Mouse (Mus musculus) midbrain, embryonic 10.5 days (tissue): ENCODE data around the gene Mef2d. TPM values are rescaled to one million over a fixed set of nuclear protein-coding genes. Genes with fewer than 3 reads are reported as not detected.
A peak's percentile ranks its signal among the peaks of the same experiment; 100 is the strongest.

ENCODE experiments used
- DNase-seq: peaks from one replicate; pipeline ENCODE4 v3.0.0-alpha.2; 2017; ENCODE audit warnings: low spot score
- H3K27ac ChIP-seq: fragments of 300-500 bp; sonication (generic); replicated peaks from 2 replicates; pipeline ENCODE4 v1.5.1; 2016; ENCODE audit warnings: mild to moderate bottlenecking
- H3K27me3 ChIP-seq: fragments of 300-500 bp; sonication (generic); 2 replicates; pipeline ENCODE4 v1.6.1; 2016; ENCODE audit warnings: low read depth, mild to moderate bottlenecking; ENCODE audit not compliant: poor library complexity, severe bottlenecking
- H3K36me3 ChIP-seq: fragments of 300-500 bp; sonication (generic); 2 replicates; pipeline ENCODE4 v1.6.1; 2016; ENCODE audit warnings: mild to moderate bottlenecking, moderate library complexity
- H3K4me1 ChIP-seq: fragments of 300-500 bp; sonication (generic); 2 replicates; pipeline ENCODE4 v1.6.1; 2016
- H3K4me3 ChIP-seq: fragments of 300-500 bp; sonication (generic); 2 replicates; pipeline ENCODE4 v1.5.1; 2016; ENCODE audit warnings: mild to moderate bottlenecking, moderate library complexity
- H3K9me3 ChIP-seq: fragments of 300-500 bp; sonication (generic); replicated peaks from 2 replicates; pipeline ENCODE4 v1.6.1; 2016; ENCODE audit warnings: mild to moderate bottlenecking
- WGBS: fragments of 180-500 bp; shearing (Covaris S2); methylation state at CpG from one replicate; pipeline ENCODE4 v1.1.7; 2016; 5-methylcytosine and 5-hydroxymethylcytosine counted together
- polyA plus RNA-seq: library from polyadenylated mRNA; unstranded; fragments of >200 nt; fragmentation: Nextera tagmentation; extraction: Ambion mirVana; gene quantifications from 2 replicates; pipeline ENCODE4 v1.2.1, GENCODE M21; 2016

Gene Mef2d
- polyA plus RNA-seq, 1 experiment from 2014 or later = 8.2 TPM

DNA sequence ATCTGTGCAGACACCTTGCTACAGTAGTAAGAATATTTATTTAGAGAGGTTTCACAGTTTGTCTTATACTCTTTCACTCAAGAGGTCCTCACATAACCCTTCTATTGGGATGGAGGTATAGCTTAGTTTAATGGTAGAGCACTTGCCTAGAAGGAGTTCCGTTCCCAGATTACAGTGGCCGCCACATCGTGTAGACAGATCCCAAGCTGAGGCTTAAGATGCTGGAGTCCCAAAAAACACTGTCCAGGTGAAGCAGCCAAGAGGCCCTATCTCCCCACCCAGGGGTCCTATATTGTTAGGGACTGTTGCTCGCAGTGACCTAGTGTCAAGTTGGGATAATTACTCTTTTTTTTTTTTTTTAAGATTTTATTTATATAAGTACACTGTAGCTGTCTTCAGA, 36.8 kb downstream of the Mef2d start:
- Histone ChIP-seq H3K4me3 (no peak overlapping the region), H3K27me3 (peaks cover 35% of the 10 kb centered on the region), H3K4me1 (peaks cover 10% of the 10 kb centered on the region), H3K36me3 (peaks cover 4% of the 10 kb centered on the region), H3K27ac (no peak overlapping the region), H3K9me3 (no peaks in the 10 kb centered on the region)
- 89% methylated on average over 4 of the region's 4 CpGs for WGBS
- no peak for DNase-seq

DNA sequence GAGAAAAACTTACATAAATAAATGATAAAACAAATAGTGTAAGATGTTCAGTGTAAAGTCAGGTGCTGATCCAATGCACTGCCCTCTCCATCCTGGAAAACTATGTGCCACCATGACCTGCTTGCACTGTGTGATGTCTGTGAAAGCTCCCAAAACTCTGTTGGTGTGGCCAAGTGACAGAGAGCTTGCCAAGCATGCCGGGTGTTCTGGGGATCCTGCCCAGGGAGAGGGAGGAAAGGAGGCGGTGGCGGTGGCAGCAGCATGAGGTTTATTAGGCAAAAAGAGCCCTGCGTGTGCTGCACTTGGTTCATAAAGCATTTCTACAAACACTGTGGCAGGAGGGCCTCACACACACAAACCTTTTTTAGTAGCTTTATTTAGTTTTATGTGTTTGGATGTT, 39.2 kb downstream of the Mef2d start:
- Histone ChIP-seq H3K27ac (no peak overlapping the region), H3K4me3 (no peak overlapping the region), H3K9me3 (no peaks in the 10 kb centered on the region), H3K4me1 (peaks cover 10% of the 10 kb centered on the region), H3K36me3 (no peaks in the 10 kb centered on the region), H3K27me3 (peaks cover 48% of the 10 kb centered on the region)
- DNase-seq = no peak
- 71% methylated on average over 4 of the region's 4 CpGs for WGBS

DNA sequence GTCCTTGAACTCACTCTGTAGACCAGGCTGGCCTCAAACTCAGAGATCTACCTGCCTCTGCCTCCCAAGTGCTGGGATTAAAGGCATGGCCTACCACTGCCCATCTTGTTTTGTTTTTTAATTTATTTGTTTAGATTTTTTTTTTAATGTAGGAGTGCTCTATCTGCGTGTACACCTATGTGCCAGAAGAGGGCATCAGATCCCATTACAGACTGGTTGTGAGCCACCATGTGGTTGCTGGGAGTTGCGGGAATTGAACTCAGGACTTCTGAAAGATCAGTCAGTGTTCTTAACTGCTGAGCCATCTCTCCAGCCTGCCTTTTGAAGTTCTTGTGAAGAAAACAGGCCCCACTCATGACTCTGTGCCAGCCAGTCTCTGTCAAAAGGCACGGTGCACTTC, 44.3 kb downstream of the Mef2d start:
- Histone ChIP-seq H3K27me3 (peaks cover 83% of the 10 kb centered on the region), H3K4me1 (no peaks in the 10 kb centered on the region), H3K36me3 (no peaks in the 10 kb centered on the region), H3K4me3 (no peak overlapping the region), H3K9me3 (no peaks in the 10 kb centered on the region), H3K27ac (no peak overlapping the region)
- no peak for DNase-seq
- WGBS = 75% methylated on average over 3 of the region's 3 CpGs

DNA sequence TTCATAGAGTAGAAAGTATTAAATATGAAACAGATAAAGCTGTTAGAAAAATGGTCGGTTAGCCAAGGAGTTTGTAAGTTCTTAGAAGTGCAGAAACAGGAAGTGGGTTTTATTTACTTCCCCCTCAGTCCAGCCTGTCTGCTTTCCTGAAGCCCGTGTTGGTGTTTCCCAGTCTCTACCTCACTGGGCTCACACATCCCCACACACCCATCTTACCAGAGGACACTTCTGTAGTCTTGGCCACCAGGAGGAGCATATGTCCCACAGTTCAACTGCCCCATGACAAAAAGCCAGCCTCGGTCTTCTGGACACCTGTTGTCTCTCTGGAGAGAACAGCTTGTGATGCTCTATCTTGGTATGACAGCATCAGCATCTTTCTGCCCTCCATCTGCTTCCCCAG, 49.0 kb downstream of the Mef2d start:
- no peak for DNase-seq
- H3K4me1 ChIP-seq = no peaks in the 10 kb centered on the region
- no peaks in the 10 kb centered on the region for H3K36me3 ChIP-seq
- no peak overlapping the region for H3K27ac ChIP-seq
- no peak overlapping the region for H3K4me3 ChIP-seq
- peaks cover 94% of the 10 kb centered on the region for H3K27me3 ChIP-seq
- peaks cover 12% of the 10 kb centered on the region for H3K9me3 ChIP-seq
- WGBS = 34% methylated on average over 3 of the region's 3 CpGs

DNA sequence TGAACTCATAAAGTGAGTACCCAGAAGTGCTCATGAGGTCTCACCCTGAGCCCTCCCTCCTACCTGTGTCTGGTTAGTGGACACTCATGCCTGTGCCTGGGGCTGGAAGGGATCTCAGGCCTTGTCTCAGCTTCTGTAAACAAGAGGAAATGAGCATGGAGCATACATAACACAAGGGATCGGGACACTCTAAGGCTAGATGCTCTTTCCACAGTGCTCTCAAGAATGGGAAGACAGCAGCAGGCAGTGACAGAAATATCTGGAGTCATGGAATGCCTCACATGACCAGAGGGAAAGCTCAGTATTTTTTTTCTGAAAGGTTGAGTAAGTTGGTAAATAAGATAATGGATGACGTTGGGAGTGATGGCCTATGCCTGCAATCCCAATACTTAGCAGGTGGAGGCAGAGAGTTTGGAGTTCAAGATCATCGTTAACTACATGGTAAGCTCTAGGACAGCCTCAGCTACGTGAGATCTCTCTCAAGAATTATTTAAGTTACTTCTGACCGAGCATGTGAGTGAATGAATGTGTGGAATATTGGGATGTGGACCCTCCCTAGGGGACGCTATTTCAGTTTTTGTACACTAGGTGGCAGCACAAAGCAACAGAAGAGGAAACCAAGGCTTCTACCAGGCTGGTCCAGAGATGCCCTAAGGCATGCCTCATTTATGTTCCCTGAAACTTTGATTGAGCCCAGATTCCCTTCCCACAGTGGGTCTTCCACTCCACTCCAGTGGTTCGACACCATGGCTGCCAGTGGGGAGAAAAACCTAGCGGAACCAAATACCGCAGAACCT, 49.8 kb downstream of the Mef2d start:
- 30% methylated on average over 9 of the region's 9 CpGs for WGBS
- Histone ChIP-seq H3K9me3 (peaks cover 12% of the 10 kb centered on the region), H3K4me3 (no peak overlapping the region), H3K4me1 (peaks cover 3% of the 10 kb centered on the region), H3K27ac (no peak overlapping the region), H3K36me3 (no peaks in the 10 kb centered on the region), H3K27me3 (peaks cover 98% of the 10 kb centered on the region)
- peak; percentile 51 for DNase-seq

DNA sequence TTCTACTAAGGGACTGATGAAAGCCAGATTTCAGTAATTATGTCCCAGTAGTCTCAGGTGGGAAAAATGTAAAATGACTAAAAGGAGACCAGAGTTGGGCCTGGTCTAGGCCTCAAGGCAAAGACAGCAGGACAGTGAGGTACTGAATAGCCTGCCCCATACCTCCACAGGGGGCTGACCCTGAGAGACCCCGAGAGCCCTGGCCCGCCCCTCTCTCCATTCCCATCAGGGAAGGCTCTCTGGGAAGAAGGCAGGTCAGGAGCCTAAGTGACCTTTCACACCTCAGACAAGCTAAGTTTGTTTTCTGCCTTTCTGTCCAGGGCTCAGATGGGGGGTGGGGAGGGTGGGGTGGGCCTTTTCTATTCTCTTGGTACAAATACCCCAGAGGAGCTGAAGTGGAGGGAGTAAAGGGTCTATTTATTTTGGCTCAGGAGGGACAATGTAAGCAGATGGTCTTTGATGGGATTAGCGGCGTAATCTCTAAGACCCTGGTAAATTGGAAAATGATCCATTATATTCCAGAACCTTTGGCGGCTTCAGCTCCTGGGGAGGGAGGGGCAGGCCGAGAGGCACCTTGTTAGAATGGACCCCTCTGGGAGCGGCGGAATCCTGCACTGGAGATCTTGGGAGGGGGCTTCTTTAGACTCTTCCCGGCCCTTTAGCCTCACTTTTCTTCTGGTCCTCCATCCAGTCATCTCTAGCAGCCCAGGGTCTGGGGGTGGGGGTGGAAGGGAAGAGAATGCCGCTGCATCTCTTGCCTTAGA, 55.8 kb downstream of the Mef2d start:
- H3K36me3 ChIP-seq = no peaks in the 10 kb centered on the region
- WGBS = 2% methylated on average over 10 of the region's 10 CpGs
- H3K4me1 ChIP-seq = peaks cover 36% of the 10 kb centered on the region
- peak overlapping the region; percentile 61 for H3K27ac ChIP-seq
- DNase-seq = peak; percentile 82
- H3K9me3 ChIP-seq = peaks cover 12% of the 10 kb centered on the region
- H3K27me3 ChIP-seq = peaks cover 100% of the 10 kb centered on the region
- peak overlapping the region; percentile 24; the same call in 1 of the 2 replicates for H3K4me3 ChIP-seq

DNA sequence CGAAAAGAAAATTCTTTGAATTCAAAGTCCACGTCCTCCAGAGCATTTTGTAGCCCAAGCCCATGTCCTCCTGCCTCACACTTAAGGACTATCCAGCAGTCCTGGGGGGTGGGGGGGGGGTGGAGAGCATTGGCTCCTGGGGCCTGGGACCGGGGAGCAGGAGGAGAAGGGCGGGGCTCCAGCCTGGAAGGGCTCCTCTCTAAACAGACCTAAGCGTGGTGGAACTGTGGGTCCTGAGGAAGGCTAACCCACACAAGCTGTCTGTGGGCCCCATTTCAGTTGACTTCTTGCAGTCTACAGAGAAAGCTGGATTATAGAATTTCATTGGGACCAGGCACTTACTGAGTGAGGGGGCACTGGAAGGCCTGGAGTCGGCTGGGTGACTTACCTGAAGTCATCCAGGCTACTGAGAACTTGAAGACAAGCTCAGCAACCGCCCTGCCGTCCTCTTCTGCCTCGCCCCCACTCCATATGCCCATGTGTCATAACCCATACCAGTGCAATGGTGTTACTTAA, 56.4 kb downstream of the Mef2d start:
- 2% methylated on average over 9 of the region's 9 CpGs for WGBS
- Histone ChIP-seq H3K27me3 (peaks cover 100% of the 10 kb centered on the region), H3K4me3 (peak overlapping the region; percentile 24; the same call in 1 of the 2 replicates), H3K9me3 (peaks cover 8% of the 10 kb centered on the region), H3K36me3 (no peaks in the 10 kb centered on the region), H3K4me1 (peaks cover 38% of the 10 kb centered on the region), H3K27ac (peak overlapping the region; percentile 61)
- DNase-seq = no peak

DNA sequence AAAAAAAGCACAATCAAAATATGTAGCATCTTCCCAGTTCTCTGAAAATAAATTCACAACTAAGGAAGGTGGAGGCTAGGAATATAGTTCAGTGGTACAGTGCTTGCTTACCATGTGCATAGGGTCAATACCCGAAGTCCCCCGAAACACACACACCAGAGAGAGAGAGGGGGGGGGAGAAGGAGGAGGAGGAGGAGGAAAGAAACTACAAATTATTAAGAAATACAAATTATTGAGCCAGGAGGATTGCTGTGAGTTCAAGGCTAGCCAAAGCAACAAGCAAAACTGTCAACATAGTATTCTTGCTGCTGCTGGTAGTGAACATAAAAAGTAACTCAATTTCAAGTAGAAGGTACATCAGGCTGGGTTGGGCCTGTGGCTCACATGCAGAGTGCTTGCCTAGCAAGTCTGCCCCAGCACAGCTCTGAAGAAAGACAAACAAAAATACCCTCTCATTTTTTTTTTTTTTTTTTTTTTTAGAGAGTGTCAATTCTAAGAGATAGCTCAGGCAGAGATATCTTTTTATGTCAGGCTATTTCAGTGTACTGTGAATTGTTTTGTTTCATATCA, 57.5 kb downstream of the Mef2d start:
- Histone ChIP-seq H3K27me3 (peaks cover 100% of the 10 kb centered on the region), H3K36me3 (no peaks in the 10 kb centered on the region), H3K27ac (no peak overlapping the region), H3K4me3 (no peak overlapping the region), H3K4me1 (peaks cover 43% of the 10 kb centered on the region), H3K9me3 (no peaks in the 10 kb centered on the region)
- DNase-seq = no peak
- WGBS = 22% methylated on average over 2 of the region's 2 CpGs

DNA sequence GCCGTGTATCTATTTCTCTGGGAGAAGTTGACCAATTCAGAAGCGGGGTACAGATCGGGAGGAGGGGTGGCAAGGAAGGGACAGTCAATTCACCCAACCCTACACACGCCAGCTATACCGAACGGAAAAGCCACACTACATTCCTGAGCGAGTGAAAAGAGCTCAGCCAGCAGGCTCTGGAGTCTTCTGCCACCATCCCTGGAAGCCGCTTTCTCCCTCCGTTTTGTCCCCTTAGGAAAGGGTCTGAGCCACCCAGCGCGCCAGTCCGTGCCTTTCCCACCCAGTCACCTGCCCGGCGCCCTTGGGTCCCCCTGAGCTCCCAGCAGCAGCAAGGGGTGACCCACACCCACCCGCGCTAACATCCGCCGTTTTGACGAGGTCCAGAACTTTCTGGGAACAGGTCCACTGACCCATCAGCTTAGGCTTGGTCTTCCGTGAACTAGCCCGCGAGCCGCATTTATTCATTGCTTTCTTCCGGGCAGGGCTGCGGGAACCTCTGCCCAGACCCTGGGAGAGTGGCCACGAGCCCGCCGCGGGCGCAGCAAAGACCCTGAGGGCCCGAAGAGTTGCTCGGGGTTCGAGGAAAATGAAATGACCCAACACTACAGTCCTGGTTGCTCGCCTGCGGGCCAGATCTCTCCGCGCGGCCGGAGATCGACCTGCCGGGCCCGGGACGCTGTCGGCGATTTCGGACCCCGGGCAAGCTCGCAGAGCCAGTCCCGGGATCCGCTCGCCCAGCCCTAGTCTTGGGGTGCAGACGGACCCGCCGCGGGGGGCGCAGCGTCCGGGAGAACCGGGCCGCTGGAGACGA, 58.2 kb downstream of the Mef2d start:
- Histone ChIP-seq H3K27me3 (peaks cover 100% of the 10 kb centered on the region), H3K9me3 (no peaks in the 10 kb centered on the region), H3K4me1 (peaks cover 49% of the 10 kb centered on the region), H3K4me3 (peak overlapping the region; percentile 44), H3K36me3 (no peaks in the 10 kb centered on the region), H3K27ac (peak overlapping the region; percentile 76)
- DNase-seq = peak; percentile 66
- WGBS = under 1% methylated on average over 61 of the region's 61 CpGs

DNA sequence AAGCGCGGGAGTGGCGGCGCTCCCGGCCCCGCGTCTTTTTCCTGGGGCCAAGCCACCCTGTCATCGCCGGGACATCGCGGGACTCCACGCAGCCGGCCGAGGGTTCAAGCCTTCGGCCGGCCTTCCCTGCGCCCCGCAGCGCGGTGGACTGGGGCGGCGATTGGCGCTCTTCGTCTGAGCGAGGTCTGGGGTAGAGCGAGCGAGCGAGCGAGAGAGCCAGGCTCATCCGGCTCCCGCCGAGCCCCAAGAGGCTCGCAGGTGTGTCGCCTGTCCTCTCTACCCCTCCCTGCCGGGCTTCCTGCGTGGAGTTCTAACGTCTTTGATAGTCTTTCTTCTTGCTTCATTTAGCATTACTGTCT, 58.8 kb downstream of the Mef2d start:
- DNase-seq = no peak
- H3K27ac ChIP-seq = peak overlapping the region; percentile 76
- H3K36me3 ChIP-seq = no peaks in the 10 kb centered on the region
- under 1% methylated on average over 37 of the region's 37 CpGs for WGBS
- peak overlapping the region; percentile 44 for H3K4me3 ChIP-seq
- H3K4me1 ChIP-seq = peaks cover 55% of the 10 kb centered on the region
- H3K9me3 ChIP-seq = no peaks in the 10 kb centered on the region
- peaks cover 100% of the 10 kb centered on the region for H3K27me3 ChIP-seq

DNA sequence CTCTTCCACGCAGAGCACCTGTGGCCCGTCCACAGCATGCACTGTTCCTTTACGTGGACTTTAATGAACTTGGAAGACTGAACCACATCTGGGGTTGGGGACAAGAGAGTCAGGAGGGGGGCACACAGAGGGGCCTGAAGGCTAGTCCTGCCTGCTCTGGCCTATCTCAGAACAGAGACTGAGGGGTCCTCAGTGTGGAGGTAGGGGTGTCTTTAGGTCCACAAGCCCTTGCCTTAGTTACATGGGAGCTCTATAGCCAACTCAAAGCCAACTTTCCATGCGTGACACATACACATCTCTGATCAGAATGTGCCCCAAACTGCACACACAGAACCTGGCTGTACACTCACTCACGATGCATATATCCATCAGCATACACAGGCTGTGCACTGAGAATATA, 59.5 kb downstream of the Mef2d start:
- 10% methylated on average over 5 of the region's 5 CpGs for WGBS
- Histone ChIP-seq H3K36me3 (no peaks in the 10 kb centered on the region), H3K4me1 (peaks cover 62% of the 10 kb centered on the region), H3K27me3 (peaks cover 100% of the 10 kb centered on the region), H3K9me3 (no peaks in the 10 kb centered on the region), H3K4me3 (peak overlapping the region; percentile 18; the same call in 1 of the 2 replicates), H3K27ac (no peak overlapping the region; the same call in 1 of the 2 replicates)
- DNase-seq = no peak

DNA sequence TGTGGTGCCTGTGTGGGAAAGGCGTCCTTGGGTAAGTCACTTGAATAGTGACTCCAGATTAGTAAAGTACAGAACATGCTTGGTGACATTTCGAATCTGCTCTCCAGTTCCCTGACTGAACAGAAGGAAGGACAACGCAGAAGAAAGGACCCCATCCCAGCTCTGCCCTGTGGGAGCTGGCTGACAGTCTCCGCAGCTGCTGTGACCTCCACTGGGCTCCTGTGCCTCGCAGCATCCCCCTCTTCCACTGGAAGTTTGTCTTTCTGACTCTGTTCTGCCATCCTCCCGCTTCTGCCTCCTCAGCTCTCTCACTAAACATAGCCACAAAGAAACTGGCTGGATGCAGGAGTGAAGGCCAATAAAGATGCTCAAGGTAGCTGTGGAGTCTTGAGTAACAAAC, 60.8 kb downstream of the Mef2d start:
- 2% methylated on average over 6 of the region's 6 CpGs for WGBS
- Histone ChIP-seq H3K27ac (no peak overlapping the region), H3K4me1 (peaks cover 63% of the 10 kb centered on the region), H3K9me3 (no peaks in the 10 kb centered on the region), H3K4me3 (no peak overlapping the region), H3K36me3 (no peaks in the 10 kb centered on the region), H3K27me3 (peaks cover 100% of the 10 kb centered on the region)
- DNase-seq = no peak
